Comparison of ENCODE assay signal across 12 mouse cellular contexts in genomic region chr8:91569874-91570273, GRCm38 (mm10).
DNase-seq lines count a peak whose midpoint lies in the region; ATAC-seq lines count a peak whose summit lies in the region.
"Had no signal": no experiment of that assay in that cellular context is flagged by ENCODE, and none has a peak within 500 bp of the region (broad histone marks: within the 10 kb centered on the region; RNA-seq: fewer than 3 reads in every experiment).

No protein-coding gene starts in this region.

- H3K36me3 ChIP-seq in heart, embryonic 16.5 days (ENCODE audit: control insufficient read depth, insufficient read depth): no peaks in the 10 kb centered on the region
- H3K36me3 ChIP-seq in lung, embryonic 15.5 days: no peaks in the 10 kb centered on the region
- no peaks in the 10 kb centered on the region for H3K36me3 ChIP-seq in embryonic facial prominence, embryonic 12.5 days
- no peaks in the 10 kb centered on the region for H3K36me3 ChIP-seq in limb, embryonic 15.5 days
- H3K36me3 ChIP-seq: forebrain, embryonic 12.5 days had no signal

- H3K27me3 ChIP-seq in heart, embryonic 16.5 days (ENCODE audit: control insufficient read depth, insufficient read depth, low read length): no peaks in the 10 kb centered on the region
- no peaks in the 10 kb centered on the region for H3K27me3 ChIP-seq in lung, embryonic 15.5 days
- H3K27me3 ChIP-seq in embryonic facial prominence, embryonic 12.5 days: peaks cover 4% of the 10 kb centered on the region; the same call in 1 of the 2 replicates
- no peaks in the 10 kb centered on the region for H3K27me3 ChIP-seq in limb, embryonic 15.5 days

- DNase-seq in heart, postnatal 14 days: no peak
- DNase-seq in lung, postnatal 25 days (ENCODE audit: low spot score): no peak
- no peak for DNase-seq in ovary, postnatal 36 days (ENCODE audit: low spot score)
- DNase-seq in ovary, postnatal 14 days (ENCODE audit: low spot score): no peak
- DNase-seq: cerebellum, postnatal 36 days; lung, postnatal 36 days; thymus, postnatal 14 days had no signal

- H3K4me3 ChIP-seq in heart, embryonic 16.5 days (ENCODE audit: low read length): no peak overlapping the region
- H3K4me3 ChIP-seq in lung, embryonic 15.5 days: no peak overlapping the region
- H3K4me3 ChIP-seq in embryonic facial prominence, embryonic 12.5 days: no peak overlapping the region
- H3K4me3 ChIP-seq in limb, embryonic 15.5 days: no peak overlapping the region
- H3K4me3 ChIP-seq: forebrain, embryonic 12.5 days had no signal

- WGBS in heart, embryonic 16.5 days: 21% methylated on average over 11 of the region's 11 CpGs
- 23% methylated on average over 11 of the region's 11 CpGs for WGBS in lung, embryonic 15.5 days
- WGBS in embryonic facial prominence, embryonic 12.5 days: 34% methylated on average over 11 of the region's 11 CpGs
- WGBS in limb, embryonic 15.5 days: 41% methylated on average over 11 of the region's 11 CpGs

- H3K4me1 ChIP-seq in heart, embryonic 16.5 days (ENCODE audit: control insufficient read depth, insufficient read depth, low read length): peaks cover 46% of the 10 kb centered on the region
- H3K4me1 ChIP-seq in lung, embryonic 15.5 days: peaks cover 27% of the 10 kb centered on the region
- peaks cover 51% of the 10 kb centered on the region for H3K4me1 ChIP-seq in embryonic facial prominence, embryonic 12.5 days
- H3K4me1 ChIP-seq in limb, embryonic 15.5 days: peaks cover 51% of the 10 kb centered on the region

- peak overlapping the region; percentile 36; the same call in 1 of the 2 replicates for H3K9ac ChIP-seq in heart, embryonic 16.5 days (ENCODE audit: low read length)
- no peak overlapping the region for H3K9ac ChIP-seq in lung, embryonic 15.5 days
- no peak overlapping the region for H3K9ac ChIP-seq in embryonic facial prominence, embryonic 12.5 days
- H3K9ac ChIP-seq in limb, embryonic 15.5 days: no peak overlapping the region
- H3K9ac ChIP-seq: forebrain, embryonic 12.5 days had no signal

- ATAC-seq in heart, embryonic 16.5 days (replicated peaks; ENCODE audit: extremely low read depth, insufficient read depth, low FRiP score): no peak
- no peak for ATAC-seq in lung, embryonic 15.5 days (ENCODE audit: borderline replicate concordance, extremely low read depth, low FRiP score, low TSS enrichment)
- ATAC-seq in embryonic facial prominence, embryonic 12.5 days (ENCODE audit: insufficient number of reproducible peaks, insufficient read depth, low FRiP score, low TSS enrichment): no peak
- no peak for ATAC-seq in limb, embryonic 15.5 days (ENCODE audit: insufficient number of reproducible peaks, low FRiP score, low TSS enrichment, low read depth)

- intact Hi-C loops in heart, postnatal 14 days (cut with DNase I): no loop called here

- H3K27ac ChIP-seq in heart, embryonic 16.5 days (ENCODE audit: low read length): no peak overlapping the region
- H3K27ac ChIP-seq in lung, embryonic 15.5 days: no peak overlapping the region
- H3K27ac ChIP-seq in embryonic facial prominence, embryonic 12.5 days: 0 out of 2 replicates have a peak overlapping the region, but pooled peaks have one; percentile 17
- peak overlapping the region; percentile 43 for H3K27ac ChIP-seq in limb, embryonic 15.5 days
- H3K27ac ChIP-seq: forebrain, embryonic 12.5 days had no signal

- H3K9me3 ChIP-seq in heart, embryonic 16.5 days (replicated peaks; ENCODE audit: control insufficient read depth, low read length): no peaks in the 10 kb centered on the region
- H3K9me3 ChIP-seq in lung, embryonic 15.5 days: no peaks in the 10 kb centered on the region
- H3K9me3 ChIP-seq in embryonic facial prominence, embryonic 12.5 days: no peaks in the 10 kb centered on the region
- no peaks in the 10 kb centered on the region for H3K9me3 ChIP-seq in limb, embryonic 15.5 days
- H3K9me3 ChIP-seq: forebrain, embryonic 12.5 days had no signal

- H3K4me2 ChIP-seq in heart, embryonic 16.5 days (ENCODE audit: low read depth, low read length): peak overlapping the region; percentile 54
- 0 out of 2 replicates have a peak overlapping the region, but pooled peaks have one; percentile 2 for H3K4me2 ChIP-seq in lung, embryonic 15.5 days
- no peak overlapping the region for H3K4me2 ChIP-seq in embryonic facial prominence, embryonic 12.5 days (replicated peaks)
- H3K4me2 ChIP-seq in limb, embryonic 15.5 days: no peak overlapping the region
- H3K4me2 ChIP-seq: forebrain, embryonic 12.5 days had no signal

Comparison
In these comparisons a context has a peak if more than half of its experiments do, and no peak if none do; other contexts are left out.
1. H3K27ac ChIP-seq: peak in embryonic facial prominence, embryonic 12.5 days (single experiment) and limb, embryonic 15.5 days (single experiment); none in heart, embryonic 16.5 days (single experiment) and lung, embryonic 15.5 days (single experiment).
2. H3K4me2 ChIP-seq: peak in heart, embryonic 16.5 days (single experiment) and lung, embryonic 15.5 days (single experiment); none in embryonic facial prominence, embryonic 12.5 days (single experiment) and limb, embryonic 15.5 days (single experiment).